Comparison of ENCODE assay signal across 19 mouse cellular contexts in genomic region chr13:32939191-32939590, GRCm38 (mm10). TPM values are rescaled to one million over a fixed set of nuclear protein-coding genes. Genes with fewer than 3 reads are reported as not detected.
DNase-seq lines count a peak whose midpoint lies in the region; ATAC-seq and TF ChIP-seq lines count a peak whose summit lies in the region.
"Not testable (repeated sequence)": the region's sequence is repeated elsewhere in the genome, so short reads cannot be mapped to it uniquely, and the experiment has no call there.
"Had no signal": no experiment of that assay in that cellular context is flagged by ENCODE, and none has a peak within 500 bp of the region (broad histone marks: within the 10 kb centered on the region; RNA-seq: fewer than 3 reads in every experiment).

No protein-coding gene starts in this region.

- not testable (repeated sequence) for H3K9ac ChIP-seq in heart, embryonic 13.5 days

- peak overlapping the region; percentile 57 for H3K27ac ChIP-seq in bone marrow macrophage, adult 2 months (ENCODE audit: insufficient read depth, low read depth, low read length)
- H3K27ac ChIP-seq in heart, embryonic 13.5 days (replicated peaks) = peak overlapping the region; percentile 43
- H3K27ac ChIP-seq in macrophage = peak overlapping the region; percentile 44

- DNase-seq in 3134 (ENCODE audit: extremely low read depth, insufficient read length, low spot score) = peak; percentile 59
- not testable (repeated sequence) for DNase-seq in Patski (ENCODE audit: low read depth, low spot score)
- DNase-seq in heart, postnatal 4 days = peak; percentile 24
- peak; percentile 43 to 48 for DNase-seq in lung, adult 18-20 months

- POLR2A ChIA-PET in Patski (lab: Charles Lee) = not testable (repeated sequence)

- in situ Hi-C loops in Patski (cut with MboI; ENCODE audit: low pct_unique_long_range_greater_than_20kb) = not testable (repeated sequence)

- not testable (repeated sequence) for TF ChIP-seq POLR2A in bone marrow macrophage, adult 2 months (IDR thresholded peaks at IDR 0.05; ENCODE audit: borderline replicate concordance, low read depth, low read length)

- CTCF ChIA-PET in Patski (lab: Charles Lee) = not testable (repeated sequence)

- H3K4me1 ChIP-seq in bone marrow macrophage, adult 2 months (ENCODE audit: control insufficient read depth, insufficient read depth, low read length) = peaks cover 36% of the 10 kb centered on the region
- peaks cover 18% of the 10 kb centered on the region for H3K4me1 ChIP-seq in heart, embryonic 13.5 days

- TF ChIP-seq CTCF in Patski (IDR thresholded peaks at IDR 0.05); bone marrow macrophage, adult 2 months (IDR thresholded peaks at IDR 0.05; ENCODE audit: low read depth, low read length): not testable (repeated sequence)

- ATAC-seq in Patski = peak; percentile 82
- ATAC-seq in heart, embryonic 13.5 days (ENCODE audit: extremely low read depth, insufficient number of reproducible peaks, low FRiP score, low TSS enrichment) = peak; percentile 51; the same call in 1 of the 2 replicates

- 42% methylated on average over 3 of the region's 3 CpGs for WGBS in heart, embryonic 13.5 days
- WGBS in macrophage (ENCODE audit: missing documents) = 85% methylated on average over 3 of the region's 3 CpGs

- not testable (repeated sequence) for H3K36me3 ChIP-seq in heart, embryonic 13.5 days; macrophage (ENCODE audit: inconsistent target)

- H3K9me3 ChIP-seq in heart, embryonic 13.5 days = not testable (repeated sequence)

- H3K27me3 ChIP-seq in Patski; heart, embryonic 13.5 days (replicated peaks): not testable (repeated sequence)

- H3K4me2 ChIP-seq in heart, embryonic 13.5 days = not testable (repeated sequence)

- not testable (repeated sequence) for H3K4me3 ChIP-seq in bone marrow macrophage, adult 2 months (ENCODE audit: insufficient read depth, low read length); heart, embryonic 13.5 days; macrophage (ENCODE audit: inconsistent target)

- not testable (repeated sequence) for H3K79me2 ChIP-seq in macrophage (ENCODE audit: inconsistent target)

RNA-seq across cellular contexts. Expression of gene Serpinb6b, which starts 25.8 kb away (rescaled TPM):
- 91.5 TPM for polyA plus RNA-seq in Patski (2021)
- polyA plus RNA-seq in bone marrow macrophage, adult 2 months (2012; ENCODE audit: insufficient read depth, insufficient read length, missing spikeins) = 12.3 and 12.7 TPM in 2 replicates
- polyA plus RNA-seq in heart, embryonic 13.5 days (2015; fragmentation: Nextera tagmentation; extraction: Ambion mirVana) = 18.0 and 22.7 TPM in 2 replicates
- total RNA-seq in heart, postnatal 4 days (2021) = 10 to 100 TPM; 21.8 to 25.0 TPM
- total RNA-seq in macrophage (2018; cell fraction: chromatin; rRNA removed) = 1 to 10 TPM in 15 of 26 experiments, under 1 TPM in 8, not detected in 3; 0.34 to 4.1 (median 1.2) TPM
- total RNA-seq in macrophage (2018; cell fraction: cytosol; rRNA removed) = 1 to 10 TPM; 4.1 to 8.5 (median 6.3) TPM
- total RNA-seq in macrophage (2018; cell fraction: nucleus; rRNA removed) = 1 to 10 TPM in 24 of 26 experiments, under 1 TPM in 2; 0.89 to 7.5 (median 2.3) TPM
- 3.7 to 12.9 TPM (median 6.1 TPM) in 3 replicates for polyA plus RNA-seq in macrophage (2018)

RNA-seq across cellular contexts. Expression of gene Serpinb1c, which starts 41.2 kb away (rescaled TPM):
- polyA plus RNA-seq in Patski (2021) = 0.69 TPM
- 1.4 and 1.7 TPM in 2 replicates for polyA plus RNA-seq in bone marrow macrophage, adult 2 months (2012; ENCODE audit: insufficient read depth, insufficient read length, missing spikeins)
- 0.20 and 0.22 TPM in 2 replicates for polyA plus RNA-seq in heart, embryonic 13.5 days (2015; fragmentation: Nextera tagmentation; extraction: Ambion mirVana)
- total RNA-seq in heart, postnatal 4 days (2021) = 1 to 10 TPM in 1 of 2 experiments, under 1 TPM in 1; 0.86 to 1.2 TPM
- total RNA-seq in macrophage (2018; cell fraction: chromatin; rRNA removed) = 10 to 100 TPM in 5 of 26 experiments, 1 to 10 TPM in 21; 2.1 to 26.5 (median 8.0) TPM
- 1 to 10 TPM; 2.3 to 8.2 (median 4.0) TPM for total RNA-seq in macrophage (2018; cell fraction: cytosol; rRNA removed)
- 10 to 100 TPM in 5 of 26 experiments, 1 to 10 TPM in 21; 3.9 to 13.8 (median 7.2) TPM for total RNA-seq in macrophage (2018; cell fraction: nucleus; rRNA removed)
- 3.9 to 4.2 TPM (median 4.2 TPM) in 3 replicates for polyA plus RNA-seq in macrophage (2018)
- total RNA-seq: adrenal gland, adult 18-20 months; adrenal gland, postnatal 25 days; ES-E14 had no signal
- polyA plus RNA-seq: brain, embryonic 14.5 days; cortical plate, adult 2 months; embryonic facial prominence, embryonic 12.5 days; forebrain, embryonic 12.5 days; forebrain, embryonic 16.5 days; frontal cortex, adult 2 months; heart, embryonic 10.5 days; hindbrain, embryonic 10.5 days; hindbrain, embryonic 14.5 days had no signal
